Mouse (Mus musculus): ENCODE measurements at regions not wholly inside any gene's neighbourhood (a gene's known extent, or its start where the extent isn't known, plus 50 kb on each side); places are given as distances from the start of the nearest gene placed in this dataset.
"Not testable (repeated sequence)": the region's sequence is repeated elsewhere in the genome, so short reads cannot be mapped to it uniquely, and the experiment has no call there.

DNA sequence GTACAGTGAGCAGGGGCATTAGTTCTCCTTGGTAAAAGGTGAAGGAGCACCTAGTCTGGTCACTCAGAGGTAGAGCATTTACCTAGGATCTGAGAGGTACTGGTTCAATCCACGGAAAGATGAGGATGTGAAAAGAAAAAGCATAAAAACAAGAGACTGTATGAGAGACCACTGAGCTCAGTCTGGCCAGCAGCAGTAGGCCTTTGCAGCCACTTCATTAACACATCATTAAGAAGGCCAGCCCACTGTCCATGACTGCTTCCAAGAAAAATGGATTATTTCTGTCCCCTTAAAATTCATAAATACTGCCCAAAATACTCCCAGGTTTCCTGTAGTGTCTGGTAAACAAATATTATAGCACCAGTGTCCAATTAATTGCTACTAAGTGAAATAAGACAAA lies 499.3 kb upstream of the 4930578C19Rik start:
- no peak for DNase-seq

DNA sequence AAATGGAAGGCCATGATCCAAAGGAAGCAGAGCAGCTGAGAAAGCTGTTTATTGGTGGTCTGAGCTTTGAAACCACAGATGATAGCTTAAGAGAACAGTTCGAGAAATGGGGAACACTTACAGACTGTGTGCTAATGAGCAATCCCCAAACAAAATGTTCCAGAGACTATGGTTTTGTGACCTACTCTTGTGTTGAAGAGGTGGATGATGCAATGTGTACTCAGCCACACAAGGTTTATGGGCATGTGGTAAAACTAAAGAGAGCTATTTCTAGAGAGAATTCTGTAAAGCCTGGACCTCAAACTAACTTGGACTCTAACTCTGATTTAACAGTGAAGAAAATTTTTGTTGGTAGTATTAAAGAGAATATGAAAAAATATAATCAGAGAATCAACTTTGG lies 481.4 kb upstream of the 4930578C19Rik start:
- no peak for DNase-seq

DNA sequence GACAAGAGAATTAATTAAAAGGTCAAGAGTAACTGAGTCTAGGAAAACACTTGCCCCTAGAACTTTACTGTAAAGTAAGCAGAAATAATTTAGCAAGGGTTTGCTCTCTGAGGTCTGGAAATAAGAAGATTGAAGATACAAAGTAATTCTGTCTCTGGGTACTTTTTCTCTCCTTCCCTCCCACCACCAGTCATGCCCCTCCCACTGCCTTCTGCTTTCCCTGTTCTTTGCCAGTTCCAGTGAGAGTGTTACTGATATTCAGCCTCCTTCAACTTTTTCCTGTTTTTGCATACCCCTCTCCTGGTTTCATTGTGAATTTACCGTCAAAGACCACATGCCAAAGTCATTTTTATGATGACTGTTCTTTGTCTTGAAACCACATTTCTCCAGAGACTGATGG lies 472.1 kb upstream of the 4930578C19Rik start:
- no peak for DNase-seq

DNA sequence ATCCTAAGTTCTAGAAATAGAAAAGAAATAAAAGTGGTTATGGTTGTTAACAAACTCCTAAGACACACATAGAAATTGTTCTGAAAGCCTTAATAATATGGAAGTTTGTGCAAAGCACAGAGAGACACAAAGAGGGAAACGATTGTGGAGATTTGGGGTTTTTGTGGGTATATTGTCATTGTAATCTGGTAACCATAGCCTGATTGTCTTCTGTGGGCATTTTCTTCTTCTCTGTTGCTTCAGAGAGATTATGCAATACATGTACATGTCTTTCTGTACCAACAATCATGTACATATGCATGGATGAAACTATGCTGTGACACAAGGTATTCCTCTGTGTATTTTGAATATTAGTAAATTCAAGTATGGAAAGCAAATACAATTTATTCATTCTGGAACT lies 461.9 kb upstream of the 4930578C19Rik start:
- DNase-seq = no peak

DNA sequence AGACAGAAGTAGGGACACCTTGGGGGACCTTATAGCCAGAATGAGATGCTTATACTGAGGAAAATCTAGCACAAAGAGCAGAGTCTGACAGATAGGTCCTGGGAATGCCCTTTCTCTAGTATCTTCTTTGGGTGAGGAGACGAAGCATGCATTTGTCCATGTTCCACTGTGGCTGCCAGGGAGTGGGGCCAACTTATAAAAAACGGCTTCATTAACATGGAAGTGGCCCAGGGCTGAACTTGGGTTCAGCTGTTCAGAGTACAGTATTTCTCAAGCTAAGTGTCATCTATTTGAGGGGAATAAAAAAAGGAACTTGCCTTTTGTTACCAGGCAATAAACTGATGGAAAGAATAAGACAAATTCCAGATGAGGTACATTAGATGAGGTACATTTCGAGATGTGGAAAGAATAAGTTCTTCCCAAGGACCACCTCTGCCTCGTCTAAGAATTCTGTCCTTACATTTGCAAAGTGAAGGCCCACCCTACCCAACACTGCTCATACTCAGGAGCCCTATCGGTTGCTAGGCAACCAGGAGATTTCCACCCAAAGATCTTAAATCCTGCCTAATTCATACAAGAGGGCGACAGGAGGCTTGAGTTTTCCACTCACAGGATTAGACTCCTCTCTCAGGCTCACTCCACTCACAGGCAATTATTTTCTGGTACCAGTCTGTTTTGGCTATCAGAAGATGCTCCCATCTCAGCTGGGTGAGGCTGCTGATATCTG lies 460.3 kb upstream of the 4930578C19Rik start:
- no peak for DNase-seq

DNA sequence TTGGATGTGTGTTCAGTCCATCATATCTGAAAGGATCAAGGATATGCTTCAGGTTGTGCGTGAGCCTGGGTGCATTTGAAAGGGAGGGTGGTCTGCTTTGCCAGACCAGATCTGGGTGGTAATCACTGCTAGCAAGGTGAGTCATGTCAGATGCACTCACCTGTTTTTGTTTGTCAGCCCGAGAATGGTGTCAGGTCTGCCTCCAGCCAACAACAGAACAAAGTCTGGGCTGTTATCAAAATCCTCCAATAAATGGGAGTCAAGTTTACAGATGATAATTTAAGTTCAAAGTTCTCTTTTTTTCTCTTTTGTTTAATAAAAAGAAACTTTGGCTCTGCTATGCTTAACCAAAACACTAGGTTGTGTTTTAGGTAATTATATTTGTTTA lies 421.6 kb upstream of the 4930578C19Rik start:
- DNase-seq = no peak

DNA sequence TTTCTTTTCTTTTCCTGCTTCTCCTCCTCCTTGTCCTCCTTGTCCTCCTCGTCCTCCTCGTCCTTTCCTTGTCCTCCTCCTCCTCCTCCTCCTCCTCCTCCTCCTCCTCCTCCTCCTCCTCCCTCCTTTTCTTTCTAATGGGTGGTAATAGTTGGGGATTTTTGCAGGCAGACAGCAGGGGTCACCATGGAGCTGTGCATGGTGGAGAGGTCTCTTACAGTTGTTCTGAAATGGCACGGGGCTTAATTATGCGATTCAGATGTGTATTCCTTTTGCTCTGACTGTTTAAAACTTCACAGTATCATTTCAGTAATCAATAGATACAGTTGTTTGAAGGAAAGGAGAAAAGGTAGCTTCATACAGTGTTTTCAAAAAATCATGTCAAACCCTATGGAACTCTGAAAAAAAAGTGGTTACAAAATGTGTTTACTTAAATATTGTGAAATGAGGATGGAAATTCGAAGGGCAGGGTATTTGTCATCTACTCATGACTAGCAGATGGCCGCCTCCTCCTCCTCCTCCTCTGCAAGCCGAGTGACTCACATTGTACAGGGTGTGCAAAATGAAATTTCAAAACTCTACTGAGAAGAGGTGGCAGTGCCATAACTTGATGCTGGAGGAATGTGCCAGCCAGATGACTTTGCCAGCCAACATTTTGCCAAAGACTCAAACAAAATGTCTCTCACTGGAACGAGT lies 421.0 kb upstream of the 4930578C19Rik start:
- peak; percentile 36 to 55 for DNase-seq

DNA sequence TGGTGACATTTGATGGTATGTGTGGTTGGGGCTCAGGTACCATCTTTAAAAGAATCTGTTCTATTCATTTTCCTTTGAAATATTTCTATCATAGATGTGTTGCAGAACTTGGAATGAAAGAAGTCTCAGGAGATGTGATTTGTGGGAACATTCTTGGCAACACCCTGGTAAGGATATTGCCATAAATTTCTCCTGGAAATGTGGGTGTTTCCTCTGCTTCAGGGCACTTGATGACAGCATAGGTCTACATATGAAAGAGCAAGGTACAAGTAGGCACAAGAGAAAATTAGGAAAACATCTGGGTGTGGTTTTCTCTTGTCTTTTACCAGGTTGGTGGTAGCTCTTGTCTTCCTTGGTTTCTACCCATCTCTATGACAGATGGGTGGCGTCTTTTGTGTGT lies 414.5 kb upstream of the 4930578C19Rik start:
- no peak for DNase-seq

DNA sequence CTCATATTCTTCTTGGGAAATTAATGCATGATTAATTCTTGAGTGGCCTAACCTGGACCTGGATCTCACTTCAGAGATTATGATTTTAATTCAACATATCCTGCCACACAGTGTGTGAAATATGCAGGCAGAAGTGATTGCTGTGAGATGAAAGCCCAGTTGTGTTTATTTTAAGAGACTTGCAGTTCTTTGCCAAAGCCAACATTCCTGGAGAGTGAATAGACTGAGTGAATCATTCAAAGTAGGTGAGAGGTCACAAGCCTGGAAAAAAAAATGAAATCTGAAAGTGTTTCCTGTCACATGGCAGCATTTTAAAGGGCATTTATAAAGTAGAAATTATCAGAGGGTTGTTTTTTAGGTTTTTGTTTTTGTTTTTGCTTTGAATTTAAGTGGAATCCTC lies 412.9 kb upstream of the 4930578C19Rik start:
- DNase-seq = peak; percentile 57 to 61

DNA sequence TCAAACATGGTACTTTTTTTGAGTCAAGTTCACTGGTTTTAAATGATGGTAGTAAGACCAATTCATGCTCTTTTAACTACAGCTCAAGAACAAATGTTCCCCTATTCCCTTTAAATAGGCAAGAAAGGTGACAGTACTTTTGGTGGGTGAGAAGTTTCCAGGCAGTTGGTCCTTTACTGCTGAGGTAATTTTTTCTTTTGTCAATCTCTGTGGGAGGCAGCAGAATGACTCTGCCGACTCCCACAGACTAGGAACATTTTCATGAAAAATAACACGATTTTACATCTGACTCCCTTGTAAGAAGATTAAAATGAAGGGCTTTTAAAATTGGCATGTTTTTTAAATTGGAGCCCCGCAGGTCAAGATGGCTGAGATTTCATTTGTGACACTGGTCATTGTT lies 377.5 kb upstream of the 4930578C19Rik start:
- no peak for DNase-seq

DNA sequence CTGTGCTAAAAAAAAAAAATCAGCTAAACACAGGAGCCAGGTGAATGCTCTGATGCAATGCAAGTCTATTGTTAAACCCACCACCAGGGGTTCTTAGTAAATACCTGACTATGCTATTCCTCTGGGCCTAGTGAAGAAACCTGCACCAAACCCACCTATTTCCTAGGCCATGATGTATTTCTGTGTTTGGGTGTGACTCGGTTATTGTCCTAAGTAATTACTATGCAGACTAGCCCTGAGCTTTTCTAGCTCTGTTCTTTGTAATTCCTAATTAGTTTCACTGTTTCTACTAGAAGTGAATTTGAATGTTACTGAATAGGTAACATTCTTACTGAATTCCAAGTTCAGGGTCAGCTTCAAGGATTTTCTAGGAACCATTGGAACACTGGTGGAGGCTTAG lies 363.8 kb upstream of the 4930578C19Rik start:
- DNase-seq = not testable (repeated sequence)

DNA sequence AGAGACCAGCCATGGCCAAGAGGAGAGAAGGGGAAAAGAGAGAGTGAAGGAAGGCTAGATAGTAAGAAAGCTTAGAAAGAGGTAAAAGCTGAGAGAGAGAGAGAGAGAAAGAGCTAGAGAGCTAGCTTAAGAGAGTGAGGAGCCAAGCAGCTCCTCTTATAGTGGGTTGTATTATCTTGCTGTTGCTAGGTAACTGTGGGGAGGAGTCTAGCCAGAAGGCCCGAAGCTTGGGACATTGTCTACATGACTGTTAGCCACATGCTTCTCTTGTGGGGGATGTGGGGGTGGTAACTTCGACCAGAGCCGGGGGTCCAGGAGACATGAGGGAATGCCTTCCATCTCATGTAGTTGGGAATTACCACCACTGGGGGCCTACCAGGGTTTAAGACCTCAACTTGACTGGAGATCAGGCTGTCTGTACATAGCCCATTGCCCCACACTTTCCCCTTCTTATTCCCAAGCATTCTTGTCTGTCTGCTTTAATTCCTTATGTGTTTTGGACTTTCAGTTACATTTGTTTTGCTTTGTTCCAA lies 353.3 kb upstream of the 4930578C19Rik start:
- DNase-seq = no peak
